Comparison of ENCODE assay signal across 1 mouse cellular context in genomic region chr2:170144343-170144742, GRCm38 (mm10).
TF ChIP-seq lines count a peak whose summit lies in the region.

No protein-coding gene starts in this region.

TF ChIP-seq in MEL, 35 proteins besides CTCF, POLR2A, EP300 and RAD21 (continued from another document):
- TF ChIP-seq SIN3A (IDR thresholded peaks at IDR 0.05; ENCODE audit: low read length) (no peak; the same call in 1 of the 2 replicates), BHLHE40 (IDR thresholded peaks at IDR 0.05; ENCODE audit: borderline replicate concordance, low read depth, low read length) (no peak), GATA1 (IDR thresholded peaks at IDR 0.05; ENCODE audit: low read depth, low read length) (no peak), MYC (IDR thresholded peaks at IDR 0.05; ENCODE audit: low read depth, low read length) (0 out of 2 replicates have a peak, but pooled peaks have one; percentile 22), CHD1 (IDR thresholded peaks at IDR 0.05; ENCODE audit: low read depth, low read length) (no peak), HCFC1 (IDR thresholded peaks at IDR 0.05; ENCODE audit: low read depth, low read length) (no peak), MEF2A (IDR thresholded peaks at IDR 0.05; ENCODE audit: extremely low read depth, insufficient replicate concordance, low read depth, low read length, poor library complexity, severe bottlenecking) (no peak), USF2 (IDR thresholded peaks at IDR 0.05; ENCODE audit: borderline replicate concordance in 1 of 2, insufficient read depth in 1 of 2, low read depth in 1 of 2, low read length in 2 of 2) (no peak), MAZ (IDR thresholded peaks at IDR 0.05; ENCODE audit: low read depth, low read length) (no peak), ZKSCAN1 (IDR thresholded peaks at IDR 0.05; ENCODE audit: low read depth, low read length) (no peak), E2F4 (IDR thresholded peaks at IDR 0.05; ENCODE audit: borderline replicate concordance, low read depth, low read length) (no peak), MYB (IDR thresholded peaks at IDR 0.05; ENCODE audit: low read depth, low read length) (no peak), GABPA (IDR thresholded peaks at IDR 0.05; ENCODE audit: low read depth, low read length) (no peak)
